Mouse (Mus musculus) 3134 (cell line): Measurements from ENCODE around the gene Zbtb20.

ENCODE experiments used
- DNase-seq: peaks from one replicate; pipeline ENCODE4 v3.0.0-alpha.2; 2011; ENCODE audit warnings: low spot score; ENCODE audit not compliant: insufficient read length; ENCODE audit errors: extremely low read depth

Zbtb20 gene

DNA sequence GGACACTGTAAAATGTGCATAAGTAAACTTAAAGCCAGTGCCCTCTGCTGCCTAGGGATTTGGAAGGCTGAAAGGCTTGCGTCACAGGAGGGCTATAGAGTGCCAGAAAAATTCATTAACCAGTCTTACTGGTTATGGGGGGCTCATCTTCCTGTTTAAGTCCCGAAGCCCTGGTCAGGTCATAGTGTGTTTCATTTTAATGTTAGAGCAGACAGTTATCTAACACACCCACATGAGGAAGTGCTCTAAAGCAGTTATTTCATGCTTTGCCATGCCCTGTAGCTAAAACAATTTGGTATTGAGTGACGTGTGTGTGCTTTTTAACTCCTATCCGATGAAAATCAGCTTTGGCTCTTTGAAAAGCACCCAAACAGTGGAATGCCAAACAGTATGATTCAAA is 34.3 kb downstream of the Zbtb20 start:
- DNase-seq, result peak; percentile 49

GRCm38 (mm10) chr16:42910716-42911115 is 35.0 kb downstream of the Zbtb20 start:
- DNase-seq, result no peak

DNA sequence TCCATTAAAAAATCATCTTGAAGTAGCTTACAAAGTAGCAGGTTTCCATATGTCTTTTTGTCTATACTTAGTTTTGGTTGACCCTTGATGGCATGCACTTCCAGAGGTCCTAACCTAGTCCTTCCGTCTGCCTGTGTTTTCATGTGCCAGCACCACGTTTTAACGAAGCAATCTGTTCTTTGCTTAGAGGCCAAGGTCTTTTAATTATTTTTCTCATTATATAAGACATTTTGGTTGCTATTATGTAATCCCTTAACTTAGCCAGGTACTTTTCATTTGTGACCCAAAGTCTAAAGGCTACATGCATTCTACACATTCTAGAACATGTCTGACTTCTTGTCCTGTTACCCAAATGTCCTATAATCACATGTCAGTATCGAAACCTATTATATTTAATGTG is 35.6 kb downstream of the Zbtb20 start:
- DNase-seq, result no peak

- no peak for DNase-seq
These were observed 36.1 kb downstream of the Zbtb20 start for GRCm38 (mm10) chr16:42911815-42912214.

DNA sequence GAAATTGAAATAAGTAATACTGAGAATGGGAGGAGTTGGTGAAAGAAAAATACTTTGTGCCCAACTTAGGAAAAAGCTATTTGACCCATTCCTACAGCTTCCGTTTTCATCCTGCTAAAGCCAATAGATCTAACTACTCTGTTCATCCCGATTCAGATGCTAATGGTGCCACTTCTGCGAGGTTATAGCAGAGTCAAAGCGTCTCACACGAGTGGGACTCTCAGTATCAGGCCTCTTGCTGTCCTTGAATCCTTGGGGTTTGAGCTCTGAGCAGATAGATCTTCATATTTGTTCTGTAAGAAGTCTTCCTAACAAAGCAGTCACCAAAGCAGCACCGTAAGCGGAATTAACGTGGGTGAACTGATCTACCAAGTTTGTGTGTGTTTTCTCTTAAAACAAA is 37.6 kb downstream of the Zbtb20 start:
- DNase-seq, result no peak

GRCm38 (mm10) chr16:42914457-42915085 is 38.9 kb downstream of the Zbtb20 start:
- DNase-seq, result no peak

DNA sequence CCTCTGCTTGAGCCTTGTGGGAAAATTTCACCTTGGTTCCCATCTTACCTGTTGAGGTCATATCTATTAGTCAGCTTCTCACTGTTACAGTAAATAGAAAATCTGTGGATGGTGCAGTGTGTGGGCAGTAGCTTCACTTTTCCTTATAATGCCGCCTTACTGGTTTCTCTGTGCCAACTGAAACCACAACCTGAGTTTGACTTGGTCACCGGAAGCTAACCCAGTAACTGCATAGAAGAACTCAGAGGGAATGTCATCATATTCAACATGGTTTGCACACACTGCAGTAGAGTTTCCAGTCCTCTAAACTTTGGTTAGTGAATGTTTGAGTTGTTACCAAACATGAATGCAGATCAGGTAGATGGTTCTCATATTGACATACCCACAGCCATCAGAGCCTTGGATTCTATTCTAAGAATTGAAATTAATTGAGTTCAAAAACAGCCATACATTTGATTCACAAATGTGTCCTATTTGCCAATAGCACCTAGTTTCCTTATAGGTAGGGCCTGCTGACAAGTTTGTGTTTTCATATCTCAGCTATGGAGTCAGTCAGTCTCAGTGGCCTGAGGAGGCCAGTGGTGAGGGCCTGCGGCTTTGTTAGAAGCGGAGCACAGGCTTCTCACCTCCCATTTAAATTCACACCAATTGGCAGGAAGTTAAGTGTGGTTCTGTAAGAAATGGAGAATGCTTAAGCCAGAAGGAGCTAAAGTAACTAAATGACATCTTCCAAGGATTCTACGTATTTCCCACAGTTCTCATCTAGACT is 44.5 kb downstream of the Zbtb20 start:
- DNase-seq, result no peak

DNA sequence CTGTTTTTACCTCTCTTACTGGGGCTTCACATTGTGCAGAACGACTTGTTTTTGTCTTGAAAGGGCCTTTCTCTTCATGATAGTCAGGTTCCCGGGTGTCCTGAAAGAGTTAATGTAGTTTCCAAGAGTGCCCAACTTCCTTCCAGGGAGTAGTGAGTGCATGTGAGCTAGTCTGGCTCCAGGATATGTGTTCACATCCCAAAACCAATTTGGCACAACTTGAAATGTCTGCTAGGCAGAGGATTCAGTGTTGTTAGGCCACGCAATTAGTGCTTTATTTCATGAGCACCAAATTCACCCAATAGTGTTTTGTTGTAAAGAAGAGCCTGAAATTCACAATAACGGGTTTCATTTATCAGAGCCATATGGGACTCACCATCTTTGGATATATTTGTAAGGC is 45.8 kb downstream of the Zbtb20 start:
- no peak for DNase-seq

DNA sequence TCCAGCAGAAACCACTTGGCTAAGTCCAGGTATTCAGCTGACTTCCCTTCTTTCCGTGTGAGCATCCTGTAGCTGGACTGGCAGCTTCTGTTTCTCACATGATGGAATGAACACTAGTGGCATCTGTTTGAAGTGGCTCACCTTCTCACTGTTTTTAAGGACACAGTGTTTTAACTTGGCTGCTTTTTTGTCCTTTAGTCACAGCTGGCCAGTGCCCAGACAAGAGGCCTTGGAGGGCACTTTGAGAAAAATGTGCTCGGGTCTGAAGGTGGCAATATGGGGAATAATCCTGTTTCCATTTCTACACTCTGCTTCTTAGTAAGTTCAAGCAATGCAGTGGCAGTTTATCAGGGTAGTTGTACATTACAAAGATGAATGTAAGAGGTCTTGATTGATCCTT is 62.5 kb downstream of the Zbtb20 start:
- no peak for DNase-seq

- no peak for DNase-seq
These were observed 71.3 kb downstream of the Zbtb20 start for GRCm38 (mm10) chr16:42947016-42947415.

DNA sequence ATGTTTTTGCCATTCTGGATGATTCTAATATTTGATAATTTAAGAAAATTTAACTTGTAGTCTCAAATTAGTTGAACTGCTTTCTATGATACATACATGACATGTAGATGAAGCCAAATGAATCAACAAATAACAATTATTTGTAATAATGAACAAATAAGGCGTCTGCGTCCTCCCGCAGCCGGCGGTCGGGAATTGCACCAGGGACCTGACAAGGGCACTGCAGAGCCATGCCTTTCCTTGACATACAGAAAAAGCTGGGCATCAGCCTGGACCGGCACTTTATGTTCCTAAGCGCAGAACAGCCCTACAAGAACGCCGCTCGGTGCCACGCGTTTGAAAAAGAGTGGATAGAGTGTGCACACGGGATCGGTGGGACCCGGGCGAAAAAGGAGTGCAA is 79.7 kb downstream of the Zbtb20 start:
- DNase-seq, result peak; percentile 2

GRCm38 (mm10) chr16:42972872-42973271 is 97.2 kb downstream of the Zbtb20 start:
- no peak for DNase-seq

DNA sequence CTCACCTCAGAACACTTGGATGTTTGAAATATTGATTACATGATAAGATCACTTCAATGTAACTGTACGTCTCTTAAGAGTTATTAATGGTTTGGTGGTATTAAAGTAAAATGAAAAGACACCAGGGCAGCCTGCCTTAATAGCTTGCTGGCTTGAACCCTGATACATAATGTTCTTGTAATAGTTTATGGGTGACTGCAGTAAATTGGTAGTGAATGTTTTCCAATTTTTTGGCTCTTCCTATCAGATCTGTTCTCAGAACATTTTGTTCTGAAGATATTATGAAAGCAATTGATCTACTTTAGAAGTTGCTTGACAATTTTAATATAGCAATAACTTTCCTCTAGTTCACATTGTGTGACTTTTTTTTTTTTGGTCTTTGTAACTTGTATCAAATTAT is 123.2 kb downstream of the Zbtb20 start:
- DNase-seq, result no peak

DNA sequence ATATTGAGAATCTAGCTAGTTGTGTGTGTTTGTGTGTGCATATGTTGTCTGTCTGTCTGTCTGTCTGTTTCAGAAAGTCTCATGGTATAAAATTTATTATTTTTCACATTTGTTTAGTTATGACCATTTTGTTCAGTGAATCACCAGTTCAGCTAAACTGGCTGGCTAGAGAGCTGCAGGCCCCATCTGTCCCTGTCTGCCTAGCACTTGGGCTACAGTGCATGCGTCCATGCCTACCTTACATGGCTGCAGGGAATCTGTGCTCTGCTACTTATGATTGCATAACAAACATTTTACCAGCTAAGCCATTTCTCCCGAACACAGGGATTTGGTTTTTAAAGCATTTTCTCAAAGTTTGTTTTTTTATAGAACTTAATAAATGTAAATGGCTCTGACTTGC is 150.7 kb downstream of the Zbtb20 start:
- no peak for DNase-seq

DNA sequence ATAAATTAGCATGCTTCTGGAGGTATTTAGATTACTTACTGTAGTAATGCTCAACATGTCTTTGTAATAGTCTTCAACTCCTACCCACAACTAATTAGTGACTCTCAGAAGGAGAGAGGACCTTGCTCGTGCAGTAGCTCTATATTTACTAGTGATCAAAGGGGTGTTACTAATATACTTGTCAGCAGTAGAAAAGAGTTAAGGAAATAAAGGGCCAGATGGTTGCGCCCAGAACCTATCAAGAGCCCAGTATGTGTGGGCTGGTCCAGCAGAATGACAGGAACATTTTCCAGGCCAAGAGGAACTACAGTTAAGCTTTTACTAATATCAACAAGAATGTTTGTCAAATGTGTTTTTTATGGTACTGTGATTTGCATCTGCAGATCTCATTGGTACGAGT is 153.6 kb downstream of the Zbtb20 start:
- no peak for DNase-seq

- no peak for DNase-seq
These were observed 160.0 kb downstream of the Zbtb20 start for GRCm38 (mm10) chr16:43035709-43036108.

DNA sequence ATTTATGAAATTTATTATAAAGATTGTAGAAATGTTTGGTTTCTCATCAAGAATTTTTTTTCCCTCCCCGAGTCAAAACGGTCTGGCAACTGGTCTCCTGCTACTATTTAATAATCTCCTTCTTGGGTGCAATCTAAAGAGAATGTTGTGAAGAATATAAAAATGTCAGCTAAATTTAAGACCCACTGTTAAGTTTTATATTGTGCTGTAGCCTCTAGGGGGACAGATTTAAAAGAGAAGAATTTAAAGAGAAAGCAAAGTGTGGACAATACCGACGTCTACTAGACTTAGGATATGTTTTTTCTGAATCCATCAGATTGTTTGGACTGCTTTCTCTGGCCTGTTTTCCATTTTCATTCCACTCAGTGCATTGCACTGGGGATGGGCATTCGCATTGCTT is 160.8 kb downstream of the Zbtb20 start:
- no peak for DNase-seq

DNA sequence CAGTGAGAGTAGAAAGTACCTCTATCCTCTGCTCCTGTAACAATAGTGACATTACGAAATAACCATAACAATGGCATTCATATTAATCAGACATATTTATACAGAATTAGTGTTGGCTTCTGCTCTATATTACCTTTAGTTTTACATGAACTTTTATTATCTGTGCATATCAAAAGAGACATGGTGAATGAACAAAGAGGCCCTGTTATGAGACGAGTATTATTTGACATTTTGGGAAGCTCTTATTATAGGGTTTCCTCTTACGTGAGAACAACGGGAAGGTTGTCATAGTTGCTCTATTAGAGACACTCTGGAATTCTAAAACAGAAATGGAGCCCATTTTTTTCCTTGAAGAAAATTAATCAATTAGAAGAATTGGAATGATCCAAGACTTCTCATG is 161.6 kb downstream of the Zbtb20 start:
- DNase-seq, result no peak

DNA sequence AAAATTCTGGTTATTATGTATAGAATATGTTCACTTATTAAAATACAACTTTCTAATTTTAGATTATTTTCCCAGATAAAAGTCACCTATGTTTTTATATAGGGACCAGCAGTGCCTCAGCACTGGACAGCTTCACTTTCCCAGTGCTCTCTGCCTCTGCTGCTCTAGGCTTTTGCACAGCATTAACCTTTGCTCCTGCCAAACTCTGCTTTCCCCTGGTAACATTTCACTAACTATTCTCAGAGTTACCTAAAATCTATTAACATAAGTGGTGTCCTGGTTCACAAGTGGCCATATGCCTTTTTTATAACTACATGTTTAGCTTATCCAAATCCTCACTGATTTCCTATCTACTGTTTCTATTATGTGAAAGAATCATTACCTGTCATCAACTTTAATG is 169.9 kb downstream of the Zbtb20 start:
- DNase-seq, result no peak

- DNase-seq, result no peak
These were observed 171.0 kb downstream of the Zbtb20 start for GRCm38 (mm10) chr16:43046686-43047085.

DNA sequence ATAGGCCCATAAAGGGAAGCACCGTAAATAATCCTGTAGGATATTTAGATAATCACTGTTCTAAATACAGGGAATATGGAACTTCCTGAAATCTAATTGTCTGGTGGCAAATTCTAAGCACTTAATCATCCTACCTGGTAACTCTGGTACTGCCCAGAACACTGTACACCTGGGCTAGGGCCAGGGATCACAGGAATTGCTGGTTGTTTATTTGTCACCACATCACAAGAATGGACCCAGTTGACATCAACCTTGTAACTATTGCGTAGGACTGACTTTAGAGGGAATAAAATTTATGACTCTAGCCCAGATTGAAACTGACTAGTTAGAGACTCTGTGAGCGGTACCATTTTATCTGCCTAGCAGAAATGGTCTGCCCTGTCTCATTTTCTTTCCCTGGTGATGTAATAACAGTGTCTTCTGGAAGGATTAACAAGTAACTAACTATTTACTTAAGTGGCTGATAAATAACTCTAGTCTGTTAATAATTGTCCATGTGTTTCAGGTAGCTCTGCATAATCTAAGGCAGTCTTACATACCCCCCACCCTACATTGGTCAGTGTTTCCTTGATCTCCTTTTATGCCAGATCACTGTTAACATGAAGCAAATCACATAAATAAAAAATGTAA is 194.1 kb downstream of the Zbtb20 start:
- no peak for DNase-seq

DNA sequence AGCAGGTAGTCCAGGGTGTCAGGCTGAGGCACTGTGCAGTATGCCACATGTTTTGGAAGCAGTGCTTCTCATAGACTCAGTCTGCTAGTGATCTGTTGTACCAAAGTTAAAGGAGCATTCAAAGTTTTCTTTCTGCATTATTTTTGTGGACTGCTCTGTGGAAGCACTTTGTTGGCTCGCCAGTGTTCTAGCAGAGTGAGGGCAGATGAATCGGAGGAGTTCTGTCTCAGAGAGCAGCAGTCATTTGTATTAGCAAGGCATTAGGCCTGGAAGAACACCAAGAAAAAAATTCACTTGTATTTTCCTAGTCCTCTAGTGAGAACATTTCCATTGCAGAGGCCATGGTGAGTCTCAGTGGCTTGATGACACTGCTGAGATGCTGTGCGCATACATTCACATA is 196.2 kb downstream of the Zbtb20 start:
- no peak for DNase-seq
